Mouse (Mus musculus): Measurements from ENCODE around the gene BC107364. TPM values are rescaled to one million over a fixed set of nuclear protein-coding genes. Genes with fewer than 3 reads are reported as not detected.
"Not testable (repeated sequence)": the region's sequence is repeated elsewhere in the genome, so short reads cannot be mapped to it uniquely, and the experiment has no call there.

Gene BC107364
- total RNA-seq, 2 experiments from 2014 or later, result not detected

- no peak overlapping the region for H3K4me3 ChIP-seq
- TF ChIP-seq CTCF (conservative IDR thresholded peaks at IDR 0.05), result no peak
- no peak overlapping the region for H3K27ac ChIP-seq
- DNase-seq (ENCODE audit: low spot score in 2 of 2), result no peak
Observed at GRCm38 (mm10) chr3:96404450-96404849, 47.7 kb downstream of the BC107364 start.

GRCm38 (mm10) chr3:96403016-96403415 is 49.1 kb downstream of the BC107364 start:
- TF ChIP-seq CTCF (conservative IDR thresholded peaks at IDR 0.05), result peak; percentile 41
- H3K4me3 ChIP-seq, result no peak overlapping the region
- no peak for DNase-seq (ENCODE audit: low spot score in 2 of 2)
- H3K27ac ChIP-seq, result no peak overlapping the region

GRCm38 (mm10) chr3:96401832-96402501 is 50.1 kb downstream of the BC107364 start:
- no peak for DNase-seq (ENCODE audit: low spot score in 2 of 2)
- peak overlapping the region; percentile 14; the same call in 1 of the 2 replicates for H3K4me3 ChIP-seq

GRCm38 (mm10) chr3:96401474-96401831 is 50.7 kb downstream of the BC107364 start:
- H3K27ac ChIP-seq, result no peak overlapping the region
- no peak overlapping the region for H3K4me3 ChIP-seq
- no peak for DNase-seq (ENCODE audit: low spot score in 2 of 2)
- no peak for TF ChIP-seq CTCF (conservative IDR thresholded peaks at IDR 0.05)

More at GRCm38 (mm10) chr3:96401832-96402501, 50.1 kb downstream of the BC107364 start:
- peak; percentile 34; the same call in 1 of the 2 replicates for TF ChIP-seq CTCF (conservative IDR thresholded peaks at IDR 0.05)
- no peak overlapping the region for H3K27ac ChIP-seq

- Histone ChIP-seq H3K4me3 (no peak overlapping the region), H3K27ac (no peak overlapping the region)
- no peak for DNase-seq (ENCODE audit: low spot score in 2 of 2)
- TF ChIP-seq CTCF (conservative IDR thresholded peaks at IDR 0.05), result no peak
Observed at GRCm38 (mm10) chr3:96398911-96399310, 53.2 kb downstream of the BC107364 start.

- TF ChIP-seq CTCF (conservative IDR thresholded peaks at IDR 0.05), result no peak
- DNase-seq (ENCODE audit: low spot score in 2 of 2), result no peak
- no peak overlapping the region for H3K27ac ChIP-seq
- H3K4me3 ChIP-seq, result no peak overlapping the region
Observed at GRCm38 (mm10) chr3:96396857-96397256, 55.2 kb downstream of the BC107364 start.

GRCm38 (mm10) chr3:96387202-96387601 is 64.9 kb downstream of the BC107364 start:
- not testable (repeated sequence) for H3K4me3 ChIP-seq; DNase-seq (ENCODE audit: low spot score in 2 of 2)

More at GRCm38 (mm10) chr3:96387202-96387601, 64.9 kb downstream of the BC107364 start:
- H3K27ac ChIP-seq, result not testable (repeated sequence)

Other genes starting within 250 kb of the BC107364 start
- 10 to 100 TPM; 16.2 to 16.7 TPM for gene Bola1, start 232.6 kb downstream of the BC107364 start, total RNA-seq (2021)
- gene Hist2h2ab, start 232.4 kb downstream of the BC107364 start, total RNA-seq (2021), result 10 to 100 TPM in 1 of 2 experiments, 1 to 10 TPM in 1; 9.3 to 12.7 TPM
- gene Hist2h2ac, start 231.4 kb downstream of the BC107364 start, total RNA-seq (2021), result 10 to 100 TPM; 21.9 to 28.0 TPM
- gene Hist2h2be, start 231.2 kb downstream of the BC107364 start, total RNA-seq (2021), result 1 to 10 TPM; 7.6 to 7.9 TPM
- 10 to 100 TPM; 11.4 to 12.3 TPM for gene Hist2h3c2, start 213.2 kb downstream of the BC107364 start, total RNA-seq (2021)
- gene Hist2h2aa2, start 212.0 kb downstream of the BC107364 start, total RNA-seq (2021), result 100 to 1,000 TPM; 208 to 213 TPM
- 10 to 100 TPM in 1 of 2 experiments, not detected in 1; 11.7 TPM for gene Hist2h2aa1, start 206.8 kb downstream of the BC107364 start, total RNA-seq (2021)
- gene Hist2h3c1, start 205.6 kb downstream of the BC107364 start, total RNA-seq (2021), result not detected
- gene Hist2h4, start 189.0 kb downstream of the BC107364 start, total RNA-seq (2021), result 10 to 100 TPM; 29.6 to 29.9 TPM
- gene Hist2h3b, start 183.7 kb downstream of the BC107364 start, total RNA-seq (2021), result 10 to 100 TPM; 48.4 to 51.6 TPM
- 100 to 1,000 TPM; 126 to 137 TPM for gene Hist2h2bb, start 182.6 kb downstream of the BC107364 start, total RNA-seq (2021)
- 1 to 10 TPM; 2.2 to 2.3 TPM for gene Fcgr1, start 158.3 kb downstream of the BC107364 start, total RNA-seq (2021)
- gene Hfe2, start 72.9 kb upstream of the BC107364 start, total RNA-seq (2021), result under 1 TPM in 1 of 2 experiments, not detected in 1; 0.23 TPM
- gene Txnip, start 105.7 kb upstream of the BC107364 start, total RNA-seq (2021), result 10 to 100 TPM; 22.6 to 36.4 TPM
- gene Gm16253, start 124.7 kb upstream of the BC107364 start, total RNA-seq (2021), result not detected
- gene Polr3gl, start 141.9 kb upstream of the BC107364 start, total RNA-seq (2021), result 10 to 100 TPM; 32.1 to 34.4 TPM
- gene Ankrd34a, start 144.3 kb upstream of the BC107364 start, total RNA-seq (2021), result 10 to 100 TPM; 55.2 to 56.7 TPM
- gene Lix1l, start 148.8 kb upstream of the BC107364 start, total RNA-seq (2021), result 10 to 100 TPM; 29.0 to 29.1 TPM
- 10 to 100 TPM; 51.4 to 52.0 TPM for gene Rbm8a, start 177.6 kb upstream of the BC107364 start, total RNA-seq (2021)
- 10 to 100 TPM; 57.1 to 59.6 TPM for gene Pex11b, start 183.1 kb upstream of the BC107364 start, total RNA-seq (2021)
- under 1 TPM; 0.12 to 0.87 TPM for gene Gm42957, start 183.2 kb upstream of the BC107364 start, total RNA-seq (2021)
- gene Itga10, start 193.3 kb upstream of the BC107364 start, total RNA-seq (2021), result 1 to 10 TPM; 2.0 to 3.1 TPM
- gene Ankrd35, start 217.8 kb upstream of the BC107364 start, total RNA-seq (2021), result 1 to 10 TPM; 6.3 to 6.7 TPM
- gene Pias3, start 244.1 kb upstream of the BC107364 start, total RNA-seq (2021), result 10 to 100 TPM; 32.5 to 44.4 TPM

All from layer of hippocampus, adult 2 months (tissue).